Mouse (Mus musculus) v-Abl transformed pro-B cells (cell line): ENCODE data around the gene Card19.

Experiments
- in situ Hi-C, 2 experiments: fragments of 400-800 bp; cut with MboI; formaldehyde crosslinking; loops; one replicate each; pipeline ENCODE4 v1.15.1; 2025; ENCODE audit not compliant: unreplicated experiment in 2 of 2

Gene Card19

DNA sequence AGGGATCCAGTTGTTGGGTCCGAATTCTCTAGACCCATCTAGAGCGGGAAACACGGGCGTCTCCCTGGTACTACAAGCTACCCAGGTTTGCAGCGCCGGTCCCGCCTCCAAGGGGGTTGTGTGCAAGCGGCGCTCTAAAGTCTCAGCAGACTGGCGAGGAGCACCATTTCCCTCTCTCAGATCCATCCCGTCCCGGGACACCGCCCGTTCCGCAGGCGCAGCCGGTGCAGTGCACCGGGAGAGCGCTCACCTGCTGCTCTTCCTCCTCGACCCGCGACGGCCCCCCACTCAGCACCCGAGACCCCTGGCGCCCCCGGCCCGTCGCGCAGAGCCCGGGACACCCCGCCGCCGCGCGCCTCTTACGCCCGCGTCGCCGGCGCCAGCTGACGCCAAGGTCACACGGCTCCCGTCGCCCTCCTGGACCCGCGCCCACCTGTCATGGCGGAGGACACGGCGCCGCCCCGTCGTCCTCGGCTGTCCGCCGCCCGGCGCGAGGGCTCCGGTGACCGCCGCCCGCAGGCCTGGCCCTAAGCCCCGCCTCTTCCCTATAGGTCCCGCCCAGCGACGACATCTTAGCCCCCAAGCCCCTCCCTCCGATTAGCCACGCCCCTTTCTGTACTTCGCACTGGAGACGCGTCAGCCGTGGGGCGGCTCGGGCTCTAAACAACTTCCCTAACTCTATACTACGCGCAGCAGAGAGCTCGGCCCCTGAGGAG is at the start of gene Card19:
Gene Card19, minus strand, starts transcription at position 534 of the 716 bp plus-strand sequence.
- in situ Hi-C loops = loop anchor here (10.0 to 25.0 kb wide), 2 partner anchors 49 to 447 kb away; partner anchors contain the start of genes Cenpp (in 1 of the 2) and Nol8 (in 1 of the 2)

DNA sequence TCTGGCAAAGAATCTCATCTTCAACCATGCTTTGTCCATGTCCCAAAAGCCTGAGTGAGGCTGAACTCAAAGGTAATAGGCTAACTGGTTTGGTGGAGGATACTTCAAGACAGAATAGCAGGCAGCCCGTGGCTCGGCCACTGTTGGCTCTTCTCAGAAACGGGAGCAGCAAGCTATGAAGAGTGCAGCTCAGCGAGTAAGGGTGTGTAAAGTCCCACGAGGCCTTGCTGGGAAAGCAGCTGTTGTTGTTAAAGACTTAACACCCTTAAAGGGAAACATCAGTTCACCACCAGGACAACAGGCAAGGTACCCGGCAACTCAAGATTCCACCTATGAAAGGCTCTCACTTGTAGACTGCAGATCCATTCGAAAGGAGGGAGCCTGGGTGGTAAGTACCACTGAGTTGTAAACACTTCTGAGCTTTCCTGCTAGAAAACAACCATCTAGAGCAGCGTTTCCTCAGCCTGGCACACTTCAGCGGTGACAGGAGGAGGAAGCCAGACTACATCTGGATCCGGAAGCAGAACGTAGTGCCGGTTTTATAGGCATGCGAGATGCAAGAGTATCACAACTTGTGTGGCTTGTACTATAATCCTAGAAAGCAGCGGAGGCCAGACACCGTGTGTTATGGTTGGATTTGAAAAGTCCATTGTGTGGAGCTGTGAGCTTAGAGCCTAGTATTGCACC is 44.3 kb upstream of the Card19 start:
- in situ Hi-C loops = loop anchor here in 1 of 2 experiments (10.0 kb wide), 1 partner anchor 45 kb away; the partner anchor contains the start of gene Card19

DNA sequence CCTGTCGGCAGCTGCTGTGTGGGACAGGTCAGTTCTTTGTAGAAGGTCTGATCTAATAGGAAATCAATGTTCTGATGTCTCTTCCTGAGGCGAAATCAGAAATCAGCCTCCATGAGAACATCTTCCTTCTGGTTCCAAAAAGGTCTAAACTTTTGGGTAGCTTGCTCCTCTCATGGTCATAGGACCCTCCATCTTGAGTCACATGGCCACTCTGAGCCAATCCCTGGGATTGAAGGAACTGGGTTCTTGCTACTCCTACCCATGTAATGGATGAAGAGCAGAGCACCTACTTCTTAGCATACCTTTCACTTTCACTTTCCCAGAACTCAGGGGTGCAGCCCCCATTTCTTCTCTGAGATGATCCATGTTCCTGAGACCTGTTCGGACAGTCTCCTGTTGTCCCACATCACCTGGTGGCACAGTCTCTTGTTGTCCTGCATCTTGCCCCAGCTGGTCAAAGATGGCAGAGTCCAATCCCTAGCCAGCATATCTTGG is 42.0 kb upstream of the Card19 start:
- in situ Hi-C loops = no loop called here

DNA sequence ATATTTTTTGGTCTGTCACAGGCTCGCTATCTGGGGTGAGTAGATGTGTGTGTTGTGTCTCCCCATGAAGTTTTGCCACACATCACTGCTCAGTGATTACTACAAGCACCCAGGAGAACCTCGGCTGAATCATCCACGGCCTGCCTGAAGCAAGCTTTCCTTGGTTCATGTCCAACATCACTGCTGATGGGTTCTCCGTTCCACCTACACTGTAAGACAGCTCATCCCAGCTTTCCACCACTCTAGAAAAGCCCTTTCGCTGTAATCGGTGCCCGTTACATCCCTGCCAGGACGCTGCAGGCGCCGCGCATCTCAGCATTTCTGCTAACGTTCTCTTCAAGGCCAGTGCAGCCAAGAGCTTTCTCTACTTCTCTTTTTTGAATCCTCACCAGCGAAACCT is 36.9 kb upstream of the Card19 start:
- in situ Hi-C loops = no loop called here

DNA sequence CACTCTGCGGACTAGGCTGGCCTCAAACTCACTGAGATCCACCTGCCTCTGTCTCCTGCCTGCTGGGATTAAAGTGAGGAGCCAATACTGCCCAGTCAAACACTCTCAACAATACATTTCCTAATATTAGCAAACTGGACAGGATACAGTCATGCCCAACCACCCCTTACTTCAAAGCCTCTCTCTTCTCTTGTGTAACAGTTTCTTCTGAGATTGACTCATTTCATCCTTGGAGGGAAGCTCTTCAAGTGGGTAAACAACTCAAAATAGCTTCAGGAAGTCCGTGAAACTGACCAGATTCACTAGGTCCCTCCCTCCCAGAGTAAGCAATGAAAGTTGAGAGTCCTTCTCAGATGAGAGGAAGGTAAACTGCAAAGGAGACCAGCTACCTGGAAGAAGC is 36.3 kb upstream of the Card19 start:
- in situ Hi-C loops = no loop called here

DNA sequence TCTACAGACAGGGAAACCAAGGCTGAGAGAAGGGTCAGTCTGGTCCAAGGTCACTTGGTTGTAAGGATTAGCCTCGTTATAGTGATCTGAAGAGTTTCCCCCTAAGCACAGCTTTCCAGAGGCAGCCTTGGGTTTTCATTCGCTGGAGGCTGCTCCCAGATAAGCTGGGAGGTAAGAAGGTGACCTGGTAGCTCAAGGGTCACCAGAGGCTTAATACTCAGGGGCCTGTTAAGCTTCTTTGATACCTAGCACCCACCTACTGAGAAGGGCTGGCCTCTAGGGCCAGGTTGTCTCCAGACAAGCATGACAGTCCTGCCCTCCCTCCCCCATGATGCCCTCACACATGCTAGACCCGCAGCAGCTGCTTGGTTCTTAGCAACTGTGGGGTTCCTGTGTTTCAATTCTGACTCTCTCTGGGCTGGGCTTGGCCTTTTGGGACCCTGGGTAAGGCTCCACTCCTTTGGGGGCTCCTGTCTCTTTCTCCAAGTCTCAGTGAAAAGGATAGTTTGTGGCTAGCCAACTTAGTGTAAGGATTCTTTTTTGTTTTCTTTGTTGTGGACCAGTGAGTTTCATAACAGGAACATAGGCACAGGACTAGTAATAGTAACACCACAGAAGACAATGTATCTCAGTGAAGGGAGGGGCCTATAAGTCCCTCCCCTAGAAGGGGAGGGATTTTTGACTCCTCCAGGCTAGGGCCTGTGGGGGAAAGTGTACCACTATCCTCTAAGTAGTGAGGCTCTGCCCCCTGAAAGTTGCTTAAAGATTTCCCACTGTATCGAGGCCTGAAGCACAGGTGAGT is 35.1 kb upstream of the Card19 start:
- in situ Hi-C loops = no loop called here

DNA sequence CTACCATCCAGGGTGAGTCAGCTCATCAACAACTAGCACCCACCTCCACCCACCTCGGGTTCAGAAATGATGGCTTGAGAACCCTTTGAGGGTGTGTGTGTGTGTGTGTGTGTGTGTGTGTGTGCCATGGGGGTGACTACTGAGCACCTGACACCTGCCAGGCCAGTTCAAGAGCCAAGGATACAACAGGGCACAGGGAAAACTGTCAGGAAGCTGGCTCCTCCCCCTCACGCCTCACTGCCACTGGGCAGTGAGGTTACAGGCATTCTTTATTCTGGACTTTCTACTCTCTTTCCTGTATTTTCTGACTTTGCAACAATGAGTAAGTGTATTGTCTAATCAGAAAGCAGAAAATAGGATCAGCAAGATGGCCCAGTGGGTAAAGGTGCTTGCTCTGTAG is 33.8 kb upstream of the Card19 start:
- in situ Hi-C loops = loop anchor here in 1 of 2 experiments (5.0 kb wide), 1 partner anchor 38 kb away; no protein-coding TSS in a partner anchor

DNA sequence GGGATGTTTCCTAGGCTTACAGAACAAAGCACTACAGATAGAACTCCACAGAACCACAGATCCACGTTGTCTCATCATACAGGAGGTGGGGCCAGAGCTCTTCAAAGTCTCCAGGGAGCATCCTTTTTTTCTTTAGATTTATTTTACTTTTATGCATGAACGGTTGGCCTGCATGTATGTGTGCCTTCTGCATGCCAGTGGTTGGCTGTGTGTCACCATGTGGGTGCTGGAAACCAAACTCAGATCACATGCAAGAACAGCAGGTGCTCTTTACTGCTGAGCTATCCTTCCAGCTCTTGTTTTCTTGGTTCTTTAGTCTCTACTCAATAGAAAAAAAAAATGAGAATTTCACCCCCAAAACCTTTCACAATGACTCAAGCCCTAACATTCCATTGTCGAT is 33.1 kb upstream of the Card19 start:
- in situ Hi-C loops = loop anchor here in 1 of 2 experiments (5.0 kb wide), 1 partner anchor 38 kb away; no protein-coding TSS in a partner anchor

DNA sequence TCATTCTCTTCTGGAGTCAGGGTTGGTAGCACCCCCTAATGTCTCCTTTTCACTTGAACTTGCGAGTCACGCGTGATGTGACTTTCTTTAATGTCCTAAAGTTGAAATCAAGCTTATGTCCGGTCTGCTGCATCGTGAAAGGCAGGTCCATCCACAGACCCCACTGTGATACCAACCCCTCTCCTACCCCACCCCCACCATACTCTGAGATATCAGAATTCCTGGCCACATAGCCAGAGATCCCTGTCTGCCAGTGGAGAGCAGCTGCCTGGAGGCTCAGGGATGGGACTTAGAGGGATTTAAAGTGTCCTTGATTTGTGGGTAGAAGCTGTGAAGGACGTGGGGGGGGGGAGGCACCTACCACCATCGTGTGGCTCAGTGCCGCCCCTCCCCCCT is 32.6 kb upstream of the Card19 start, which contains the start of gene Susd3:
Gene Susd3, minus strand, starts transcription at position 240 of the 396 bp plus-strand sequence.
- in situ Hi-C loops = loop anchor here in 1 of 2 experiments (5.0 kb wide), 1 partner anchor 39 kb away; no protein-coding TSS in a partner anchor

DNA sequence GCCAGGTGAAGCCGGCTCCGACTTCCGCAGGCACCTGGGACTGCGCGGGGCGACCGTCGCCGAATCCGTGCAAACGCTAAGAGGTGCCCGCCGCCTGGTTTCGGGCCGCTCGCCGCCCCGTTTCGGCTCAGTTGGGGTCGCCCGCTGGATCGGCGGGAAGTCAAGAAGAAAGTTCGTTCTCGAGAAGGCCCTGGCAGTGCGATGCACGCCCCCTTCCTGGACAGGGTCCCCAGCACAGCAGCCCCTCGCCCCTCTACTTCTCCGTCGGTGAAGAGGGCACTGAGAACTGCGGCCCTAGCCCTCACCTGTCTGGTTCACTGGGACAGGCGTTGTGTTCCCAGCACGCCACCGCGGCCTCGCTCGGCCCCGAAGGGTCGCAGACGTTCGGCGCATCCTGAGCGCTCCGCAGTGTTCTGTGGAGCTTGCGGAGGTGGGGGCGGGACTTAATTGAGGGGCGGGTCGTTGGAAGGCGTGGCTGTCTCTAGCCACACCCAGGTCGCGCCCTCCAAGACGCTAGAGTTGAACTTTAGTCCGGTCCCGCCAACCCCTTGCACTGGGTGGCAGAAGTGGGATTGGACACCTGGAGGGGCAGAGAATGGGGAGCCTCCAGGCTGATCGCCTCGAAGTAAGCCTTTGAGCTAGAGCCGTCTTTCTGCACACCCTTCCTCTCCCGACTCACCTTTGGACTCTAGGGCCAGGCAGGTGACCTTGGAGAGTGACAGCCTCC is 32.1 kb upstream of the Card19 start:
- in situ Hi-C loops = loop anchor here in 1 of 2 experiments (5.0 kb wide), 1 partner anchor 39 kb away; no protein-coding TSS in a partner anchor

DNA sequence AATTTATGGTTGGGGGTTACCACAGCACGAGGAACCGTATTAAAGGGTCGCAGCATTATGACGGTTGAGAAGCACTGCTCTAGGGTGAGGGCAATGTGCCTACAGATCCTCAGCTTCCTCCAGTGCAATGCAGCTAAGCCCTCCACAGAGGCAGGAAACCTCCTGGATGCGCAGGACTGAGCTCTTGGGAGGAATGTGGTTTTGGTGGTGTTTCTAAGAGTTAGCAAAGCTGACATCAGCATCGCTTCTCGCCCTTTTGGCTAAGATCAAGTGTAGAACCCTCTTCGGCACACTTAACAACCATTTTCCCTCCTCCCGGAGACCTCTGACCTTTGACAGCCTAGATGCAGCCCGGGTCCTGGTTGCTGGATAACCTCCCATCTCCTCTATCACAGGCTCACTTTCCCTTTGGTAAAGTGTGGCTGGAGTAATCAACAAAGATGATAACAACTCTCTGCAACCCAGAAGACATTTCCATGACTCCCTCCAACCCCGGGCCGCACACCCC is 31.4 kb upstream of the Card19 start:
- in situ Hi-C loops = loop anchor here in 1 of 2 experiments (5.0 kb wide), 1 partner anchor 40 kb away; no protein-coding TSS in a partner anchor

DNA sequence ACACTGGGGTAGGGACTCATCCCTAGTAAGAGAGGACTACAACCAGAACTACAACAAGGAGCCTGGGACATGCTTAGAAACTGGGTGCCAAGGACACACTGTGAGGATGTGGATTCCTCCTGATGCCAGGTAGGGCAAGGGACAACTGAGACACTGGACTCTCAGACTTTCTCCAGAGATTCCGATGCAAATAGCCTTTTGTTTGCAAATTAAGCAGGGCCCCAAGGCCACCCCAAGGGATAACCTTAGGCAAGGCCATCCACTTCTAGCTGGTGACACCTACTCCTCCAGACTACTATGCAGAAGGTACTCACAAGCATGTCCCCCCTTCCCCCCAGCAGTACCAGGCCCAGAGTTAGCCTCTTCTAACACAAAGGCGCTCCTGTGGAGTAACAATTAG is 30.8 kb upstream of the Card19 start:
- in situ Hi-C loops = loop anchor here in 1 of 2 experiments (5.0 kb wide), 1 partner anchor 41 kb away; no protein-coding TSS in a partner anchor

DNA sequence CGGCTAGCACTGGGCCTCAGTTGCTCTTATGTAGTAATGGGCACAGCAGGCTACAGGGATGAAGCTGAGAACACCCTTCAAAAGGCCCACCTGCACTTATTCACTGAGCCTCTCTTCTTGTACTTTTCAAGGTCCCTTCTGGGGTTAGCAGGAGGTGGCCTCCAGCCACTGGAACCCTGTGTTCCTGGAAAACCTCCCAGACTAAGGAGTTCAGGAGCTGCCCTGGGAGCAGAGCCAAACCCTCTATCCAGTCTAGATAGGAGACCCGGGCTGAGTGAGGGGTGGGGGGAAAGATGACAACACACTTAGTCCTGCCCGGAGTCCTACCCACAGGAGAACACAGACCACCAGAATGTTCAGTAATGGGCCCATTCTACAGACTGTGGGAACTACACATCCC is 30.2 kb upstream of the Card19 start:
- in situ Hi-C loops = loop anchor here in 1 of 2 experiments (5.0 kb wide), 1 partner anchor 41 kb away; no protein-coding TSS in a partner anchor

DNA sequence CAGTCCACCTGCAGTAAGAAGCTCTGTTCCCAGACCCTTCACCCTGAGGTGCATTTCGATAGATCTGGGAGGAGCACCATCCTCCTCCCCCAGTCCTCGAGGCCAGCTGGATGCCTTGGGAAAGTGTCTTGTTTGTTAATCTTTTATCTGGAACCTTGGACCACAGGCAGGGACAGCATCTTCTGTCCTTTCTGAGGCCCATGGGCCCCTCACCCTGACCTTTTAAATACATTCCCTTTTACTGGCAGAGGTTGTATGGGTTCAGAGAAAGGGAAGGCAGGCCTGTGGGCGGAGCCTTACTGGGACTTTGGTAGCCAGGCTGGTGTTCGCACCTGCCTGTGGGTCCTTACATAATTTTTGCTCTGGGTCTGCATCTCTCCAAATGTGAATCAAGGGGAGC is 29.4 kb upstream of the Card19 start:
- in situ Hi-C loops = loop anchor here in 1 of 2 experiments (5.0 kb wide), 1 partner anchor 42 kb away; no protein-coding TSS in a partner anchor

DNA sequence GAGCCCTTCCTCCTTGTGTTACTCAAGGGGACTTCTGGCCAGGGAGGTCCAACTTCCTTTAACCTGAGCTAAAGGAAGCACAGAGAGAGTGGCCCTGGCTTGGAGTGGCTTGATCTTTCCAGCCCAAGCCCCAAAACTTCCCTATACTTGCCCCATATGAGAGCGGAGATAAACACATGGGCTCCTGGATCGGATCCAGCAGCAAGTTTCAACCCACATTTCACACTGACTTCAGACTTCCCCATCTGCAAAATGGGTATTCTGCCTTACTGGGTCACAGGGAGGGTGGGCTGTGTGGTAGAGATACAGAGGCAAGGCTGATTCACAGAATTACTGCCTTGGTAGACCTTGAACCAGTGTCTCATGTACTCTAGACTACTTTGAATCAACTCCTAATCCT is 27.7 kb upstream of the Card19 start:
- in situ Hi-C loops = no loop called here

DNA sequence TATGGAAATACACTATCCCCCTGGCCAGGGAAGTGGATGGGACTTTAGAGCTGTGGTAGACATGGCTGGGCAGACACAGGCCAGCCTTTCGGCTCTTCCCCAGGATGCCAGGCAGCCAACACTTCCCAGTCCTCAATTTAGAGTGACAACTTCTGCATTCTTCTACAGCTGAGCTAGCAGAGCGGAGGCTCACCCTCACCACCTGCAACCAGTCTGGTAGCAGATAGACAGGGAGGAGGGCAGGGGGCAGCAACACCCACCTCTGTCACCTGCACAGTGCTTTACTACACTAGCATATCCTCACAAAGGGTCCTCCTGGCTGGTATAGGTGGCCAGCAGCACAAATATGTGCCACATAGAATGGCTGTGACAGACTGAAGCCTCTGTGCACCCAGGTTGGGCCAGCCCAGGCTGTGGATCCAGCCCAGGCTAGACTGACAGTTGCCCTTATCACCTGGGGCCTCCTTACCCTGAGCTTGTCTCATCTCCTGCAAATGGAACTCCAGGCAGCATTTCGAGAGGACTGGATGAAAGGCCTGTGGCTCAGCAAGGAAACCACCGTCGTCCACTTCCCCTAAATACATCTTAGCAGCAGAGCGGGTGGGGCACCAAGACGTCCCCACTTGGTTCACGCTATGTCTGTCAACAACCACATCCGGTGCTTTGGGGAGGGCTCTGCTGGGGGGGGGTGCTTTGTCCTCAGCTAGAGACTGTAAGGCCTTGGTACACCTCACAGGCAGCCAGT is 26.7 kb upstream of the Card19 start:
- in situ Hi-C loops = no loop called here

DNA sequence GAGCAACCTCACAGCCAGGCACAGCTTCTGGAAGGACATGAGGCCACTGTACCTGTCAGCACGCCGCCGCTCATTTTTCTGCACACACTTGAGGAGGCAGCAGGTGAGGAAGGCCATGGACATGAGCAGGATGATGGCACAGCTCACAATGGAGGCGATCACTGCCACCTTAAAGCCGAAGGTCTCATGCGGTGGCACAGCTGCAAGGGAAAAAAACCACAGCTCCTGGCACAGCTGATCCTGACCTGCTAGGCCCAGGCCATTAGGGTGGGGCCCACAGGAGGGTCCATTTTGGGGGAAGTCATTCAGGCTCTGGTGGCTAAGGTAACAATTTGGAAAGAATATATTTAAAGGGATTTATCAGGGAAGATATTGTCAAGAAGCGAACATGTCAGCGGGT is 22.9 kb upstream of the Card19 start:
- in situ Hi-C loops = no loop called here

DNA sequence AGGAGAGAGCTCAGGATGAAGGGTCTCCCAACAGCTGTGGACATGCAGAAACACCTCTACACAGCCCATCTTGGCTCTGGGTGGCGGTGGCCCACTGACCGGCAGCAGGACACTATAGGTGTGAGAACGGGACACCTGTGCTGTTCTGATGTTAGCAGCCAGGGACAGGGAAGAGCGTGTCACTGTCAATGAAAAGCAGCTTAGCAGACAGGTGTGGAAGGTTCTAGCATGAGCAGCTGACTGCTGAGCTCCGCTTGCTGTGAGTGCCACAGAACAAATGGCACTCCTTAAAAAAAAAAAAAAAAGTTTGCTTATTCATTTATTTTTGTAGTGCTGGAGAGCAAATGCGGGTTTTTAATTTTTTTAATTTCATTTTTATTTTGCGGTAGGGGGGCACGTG is 21.8 kb upstream of the Card19 start:
- in situ Hi-C loops = no loop called here

DNA sequence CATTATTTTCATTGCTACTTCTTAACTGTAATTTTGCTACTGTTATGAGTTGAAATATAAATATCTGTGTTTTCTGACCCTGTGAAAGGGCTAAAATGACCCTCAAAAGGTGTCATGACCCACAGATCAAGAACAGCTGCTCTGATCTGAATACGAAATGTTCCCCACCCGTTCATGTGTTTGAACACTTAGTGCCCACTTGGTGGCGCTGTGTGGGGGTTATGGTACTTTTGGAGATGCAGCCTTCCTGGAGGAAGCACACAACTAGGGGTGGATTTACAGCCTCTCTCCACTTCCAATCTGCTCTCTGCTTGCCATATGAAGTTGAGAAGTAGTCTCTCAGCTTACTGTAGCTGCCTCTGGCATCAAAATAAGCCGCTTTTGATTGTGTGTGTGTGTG is 18.9 kb upstream of the Card19 start:
- in situ Hi-C loops = no loop called here
